Comparison of ENCODE assay signal across 8 mouse cellular contexts in the genomic region with DNA sequence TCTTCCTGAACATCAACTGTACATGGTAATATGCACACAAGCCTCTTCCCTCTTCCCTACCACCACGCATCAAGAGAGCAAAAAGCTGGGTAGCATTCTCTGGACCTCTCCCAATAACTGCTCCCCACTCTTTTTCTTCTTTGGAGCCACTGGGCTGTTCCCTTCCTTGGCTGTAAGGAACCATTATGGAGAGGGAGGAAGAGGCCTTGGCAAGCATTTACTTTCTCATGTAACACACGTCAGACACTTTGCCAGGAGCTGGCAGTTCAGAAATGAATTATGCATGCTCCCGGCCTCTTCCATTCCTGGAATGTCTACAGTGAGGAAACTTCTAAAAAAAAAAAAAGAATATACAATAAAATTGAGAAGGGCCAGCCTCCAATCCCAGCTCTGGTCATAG. TPM values are rescaled to one million over a fixed set of nuclear protein-coding genes. Genes with fewer than 3 reads are reported as not detected.
DNase-seq lines count a peak whose midpoint lies in the region; ATAC-seq and TF ChIP-seq lines count a peak whose summit lies in the region.

No protein-coding gene starts in this region.

- ATAC-seq in kidney, embryonic 16.5 days (ENCODE audit: low FRiP score, low TSS enrichment) = peak; percentile 73
- no peak for ATAC-seq in erythroblast, adult 5-6 weeks (replicated peaks; ENCODE audit: low FRiP score, poor library complexity, severe bottlenecking)

- H3K27me3 ChIP-seq in kidney, embryonic 16.5 days (ENCODE audit: insufficient read depth, low read length) = no peaks in the 10 kb centered on the region
- no peaks in the 10 kb centered on the region for H3K27me3 ChIP-seq in cerebellum, adult 2 months (ENCODE audit: control insufficient read depth, insufficient read depth, low read length)

- no peak overlapping the region for H3K4me2 ChIP-seq in kidney, embryonic 16.5 days (replicated peaks; ENCODE audit: low read depth, low read length)

- no peak for TF ChIP-seq CTCF in cerebellum, adult 2 months (IDR thresholded peaks at IDR 0.05; ENCODE audit: borderline replicate concordance, insufficient read depth, low read depth, low read length)

- 26% methylated on average over 3 of the region's 3 CpGs for WGBS in kidney, embryonic 16.5 days
- 20% methylated on average over 3 of the region's 3 CpGs for WGBS in cerebellum, adult 2 months

- H3K9ac ChIP-seq in kidney, embryonic 16.5 days (replicated peaks; ENCODE audit: low read length) = no peak overlapping the region

- no peak for TF ChIP-seq POLR2A in cerebellum, adult 2 months (IDR thresholded peaks at IDR 0.05; ENCODE audit: borderline replicate concordance, insufficient read depth, low read length)

- H3K27ac ChIP-seq in kidney, embryonic 16.5 days (ENCODE audit: low read length) = peak overlapping the region; percentile 88
- no peak overlapping the region for H3K27ac ChIP-seq in cerebellum, adult 2 months (ENCODE audit: insufficient read depth, low read length)

- H3K36me3 ChIP-seq in kidney, embryonic 16.5 days (ENCODE audit: insufficient read depth, low read length) = peaks cover 25% of the 10 kb centered on the region

- H3K9me3 ChIP-seq in kidney, embryonic 16.5 days (ENCODE audit: low read length) = no peaks in the 10 kb centered on the region

- peak; percentile 49 to 55 for DNase-seq in cerebellum, postnatal 10 days
- no peak for DNase-seq in cerebellum, adult 11 months
- peak; percentile 43 for DNase-seq in urinary bladder, postnatal 14 days (ENCODE audit: low spot score)
- DNase-seq in urinary bladder, adult 18-20 months (ENCODE audit: low spot score in 2 of 2) = no peak
- DNase-seq in lung, postnatal 36 days = peak; percentile 69
- DNase-seq in cerebellum, adult 2 months = no peak

- H3K4me1 ChIP-seq in kidney, embryonic 16.5 days (ENCODE audit: insufficient read depth, low read length) = peaks cover 49% of the 10 kb centered on the region
- H3K4me1 ChIP-seq in cerebellum, adult 2 months (ENCODE audit: control insufficient read depth, insufficient read depth, low read length) = no peaks in the 10 kb centered on the region

- no peak overlapping the region for H3K4me3 ChIP-seq in kidney, embryonic 16.5 days (ENCODE audit: low read length)
- H3K4me3 ChIP-seq in cerebellum, adult 2 months (replicated peaks; ENCODE audit: insufficient read depth, low read depth, low read length) = no peak overlapping the region

RNA-seq across cellular contexts. Expression of a gene that starts 22.7 kb away (rescaled TPM):
- 81.6 and 86.0 TPM in 2 replicates for polyA plus RNA-seq in kidney, embryonic 16.5 days (2015; fragmentation: Nextera tagmentation; extraction: Ambion mirVana)
- total RNA-seq in erythroblast, adult 5-6 weeks (2015; ENCODE audit: low replicate concordance) = 5.8 and 10.7 TPM in 2 replicates
- total RNA-seq in erythroblast, adult 5-6 weeks (2017; ENCODE audit: low replicate concordance) = 9.2 and 9.5 TPM in 2 replicates
- polyA plus RNA-seq in cerebellum, adult 2 months (2012; rRNA removed) = 45.8 and 46.4 TPM in 2 replicates

Comparison
In these comparisons a context has a peak if more than half of its experiments do, and no peak if none do; other contexts are left out.
1. DNase-seq: peak in cerebellum, postnatal 10 days (2 of 2), urinary bladder, postnatal 14 days (single experiment) and lung, postnatal 36 days (single experiment); none in cerebellum, adult 11 months (single experiment), urinary bladder, adult 18-20 months (0 of 2) and cerebellum, adult 2 months (0 of 2).